Mouse (Mus musculus): Measurements from ENCODE around the gene Cdh1.
A peak's percentile ranks its signal among the peaks of the same experiment; 100 is the strongest.
"Not testable (repeated sequence)": the region's sequence is repeated elsewhere in the genome, so short reads cannot be mapped to it uniquely, and the experiment has no call there.

The Cdh1 gene

GRCm38 (mm10) chr8:106603131-106603819 is at the start of gene Cdh1:
TSS of gene Cdh1 (plus strand) at chr8:106603351.
- ATAC-seq (ENCODE audit: insufficient number of reproducible peaks, low FRiP score, low TSS enrichment): no peak

DNA sequence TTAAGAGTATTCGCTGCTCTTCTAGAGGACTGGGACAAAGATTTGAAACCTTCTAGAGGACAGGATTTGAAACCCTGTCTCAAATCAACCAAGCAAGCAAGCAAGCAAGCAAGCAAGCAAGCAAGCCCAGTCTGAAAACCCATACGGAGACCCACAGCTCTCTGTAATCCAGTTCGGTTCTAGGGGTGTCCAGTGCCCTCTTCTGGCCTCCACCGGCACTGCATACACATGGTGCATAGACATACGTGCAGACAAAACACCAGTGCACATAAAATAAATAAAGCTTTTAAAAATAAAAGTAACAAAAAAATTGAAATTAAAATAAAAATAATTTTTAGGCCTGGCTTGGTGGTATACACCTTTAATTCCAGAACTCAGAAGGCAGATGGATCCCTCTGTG is 49.1 kb upstream of the Cdh1 start:
- no peak for ATAC-seq (ENCODE audit: insufficient number of reproducible peaks, low FRiP score, low TSS enrichment)

DNA sequence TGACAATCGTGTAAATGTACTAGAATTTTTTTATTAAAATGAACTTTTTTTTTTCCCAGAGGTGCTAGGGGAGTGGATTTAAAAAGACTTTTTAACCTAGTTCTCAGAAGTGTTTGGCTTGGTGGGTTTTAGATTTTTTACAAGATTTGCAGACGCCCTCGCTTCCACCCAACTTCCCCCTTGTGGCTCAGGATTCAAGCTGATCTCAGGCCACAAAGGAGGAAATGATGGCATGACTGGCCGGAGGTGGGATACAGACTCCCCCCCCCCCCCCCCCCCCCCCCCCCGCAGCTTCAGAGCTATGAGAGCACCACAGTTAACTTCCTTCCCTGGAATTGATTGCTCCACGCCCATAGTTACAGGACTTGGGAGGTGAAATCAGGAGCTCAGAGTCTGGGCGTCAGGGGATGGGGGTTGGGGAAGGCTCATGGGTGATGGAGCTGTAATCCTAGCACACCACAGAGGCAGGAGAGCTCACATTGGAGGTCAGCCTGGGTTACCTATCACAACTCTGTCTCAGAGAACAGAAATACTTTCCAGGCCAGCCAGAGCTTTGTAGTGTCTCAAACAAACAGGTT is 47.0 kb upstream of the Cdh1 start:
- no peak for ATAC-seq (ENCODE audit: insufficient number of reproducible peaks, low FRiP score, low TSS enrichment)

- no peak for ATAC-seq (ENCODE audit: insufficient number of reproducible peaks, low FRiP score, low TSS enrichment)
These were observed 43.3 kb upstream of the Cdh1 start for GRCm38 (mm10) chr8:106559844-106560243.

DNA sequence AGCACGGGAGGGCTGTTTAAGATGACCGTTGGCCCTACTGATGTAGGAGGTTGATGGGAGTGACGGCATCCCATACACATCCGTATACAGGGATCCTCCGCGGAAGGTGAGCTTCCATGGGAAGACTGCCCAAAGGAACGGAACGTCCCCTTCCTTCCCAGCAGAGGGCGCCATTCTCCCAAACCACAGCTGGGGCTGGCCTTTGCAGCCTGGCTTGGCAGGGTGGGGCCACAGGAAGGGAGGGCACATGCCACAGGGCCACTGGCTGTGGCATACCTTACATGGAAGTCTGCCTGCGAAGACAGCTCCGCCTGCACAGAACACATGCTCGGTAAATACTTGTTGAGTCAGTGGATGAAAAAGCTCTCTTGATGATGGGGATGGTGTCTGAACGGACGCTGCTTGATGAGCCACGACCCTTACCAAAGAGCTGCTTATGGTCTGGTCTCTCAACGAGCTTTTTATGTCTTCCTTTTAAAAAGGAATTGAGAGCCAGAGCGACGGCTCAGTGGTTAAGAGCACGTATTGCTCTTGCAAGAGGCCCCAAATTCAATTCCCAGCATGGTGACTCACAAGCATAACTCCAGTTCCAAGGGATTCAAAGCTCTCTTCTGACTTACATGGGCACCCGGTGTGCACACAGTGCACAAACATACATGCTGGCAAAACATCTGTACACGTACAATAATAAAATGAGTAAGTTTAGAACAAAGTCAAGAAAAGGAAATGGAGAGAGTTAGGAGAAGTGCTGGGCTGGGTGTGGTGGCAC is 41.9 kb upstream of the Cdh1 start:
- ATAC-seq (ENCODE audit: insufficient number of reproducible peaks, low FRiP score, low TSS enrichment): 0 out of 2 replicates have a peak, but pooled peaks have one; percentile 49

GRCm38 (mm10) chr8:106563691-106564182 is 39.4 kb upstream of the Cdh1 start:
- no peak for ATAC-seq (ENCODE audit: insufficient number of reproducible peaks, low FRiP score, low TSS enrichment)

- no peak for ATAC-seq (ENCODE audit: insufficient number of reproducible peaks, low FRiP score, low TSS enrichment)
These were observed 34.1 kb upstream of the Cdh1 start for GRCm38 (mm10) chr8:106569006-106569405.

DNA sequence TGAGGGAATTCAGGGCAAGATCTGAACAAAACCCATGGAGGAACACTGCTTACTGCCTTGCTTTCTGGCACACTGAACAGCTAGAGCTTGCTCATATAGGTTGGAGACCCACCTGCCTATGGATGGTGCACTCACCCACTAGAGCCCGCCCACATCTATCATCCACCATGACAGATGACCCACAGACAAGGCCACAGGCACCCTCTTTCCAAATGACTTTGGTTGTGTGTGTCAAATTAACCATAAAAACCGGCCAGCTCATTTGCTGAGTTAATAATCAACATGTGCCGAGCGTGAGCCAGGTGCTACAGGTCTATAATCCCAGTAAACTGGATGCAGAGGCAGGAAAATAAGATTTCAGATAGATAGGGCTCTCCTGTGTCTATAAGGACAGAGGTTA is 32.8 kb upstream of the Cdh1 start:
- ATAC-seq (ENCODE audit: insufficient number of reproducible peaks, low FRiP score, low TSS enrichment): no peak

DNA sequence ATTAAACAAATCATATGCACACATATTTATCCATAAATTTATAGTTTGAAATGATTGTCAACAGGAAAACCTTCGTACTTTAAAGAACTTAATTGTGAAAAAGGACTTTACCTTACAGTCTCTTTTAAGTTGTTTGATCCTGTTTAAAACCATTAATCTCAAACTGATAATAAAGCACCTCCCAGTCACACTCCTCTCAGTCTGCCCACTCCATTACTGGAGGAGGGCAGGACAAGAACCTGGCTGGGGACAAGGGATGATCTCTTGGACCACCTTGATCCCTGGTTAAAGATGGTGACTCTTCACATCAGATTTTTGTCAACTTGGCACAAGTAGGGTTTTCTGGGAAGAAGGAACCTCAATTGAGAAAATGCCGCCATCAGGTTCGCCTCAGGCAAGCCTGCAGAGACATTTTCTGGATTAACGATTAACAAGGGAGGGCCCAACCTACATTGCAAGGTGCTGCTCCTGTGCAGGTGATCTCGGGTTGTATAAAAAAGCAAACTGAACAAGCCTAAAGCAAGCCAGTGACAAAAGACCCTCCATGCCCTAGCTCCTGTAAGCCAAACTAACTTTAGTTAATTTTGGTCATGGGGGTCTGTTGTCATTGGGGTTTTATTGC is 31.5 kb upstream of the Cdh1 start:
- no peak for ATAC-seq (ENCODE audit: insufficient number of reproducible peaks, low FRiP score, low TSS enrichment)

- not testable (repeated sequence) for ATAC-seq (ENCODE audit: insufficient number of reproducible peaks, low FRiP score, low TSS enrichment)
These were observed 31.0 kb upstream of the Cdh1 start for GRCm38 (mm10) chr8:106572175-106572574.

DNA sequence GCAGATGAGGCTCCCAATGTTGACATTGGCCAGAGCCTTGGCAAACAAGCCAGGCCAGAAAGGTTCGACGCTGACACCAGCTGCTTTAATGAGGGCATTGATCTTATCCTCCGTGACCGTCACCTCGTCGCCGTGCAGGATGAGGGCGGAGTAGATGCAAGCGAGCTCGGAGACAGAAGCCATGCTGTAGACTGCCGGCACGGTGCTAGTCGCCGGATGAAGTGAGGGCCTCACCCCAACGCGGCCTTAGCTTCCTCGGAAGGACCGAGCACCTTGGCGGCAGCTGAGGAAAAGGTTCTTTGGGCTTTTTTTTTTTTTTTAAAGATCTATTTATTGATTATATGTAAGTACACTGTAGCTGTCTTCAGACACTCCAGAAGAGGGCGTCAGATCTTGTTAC is 30.0 kb upstream of the Cdh1 start, which contains the start of gene Gm10073:
Gm10073 (minus strand) TSS at position 294 of the 400 bp plus-strand sequence.
- ATAC-seq (ENCODE audit: insufficient number of reproducible peaks, low FRiP score, low TSS enrichment): not testable (repeated sequence)

DNA sequence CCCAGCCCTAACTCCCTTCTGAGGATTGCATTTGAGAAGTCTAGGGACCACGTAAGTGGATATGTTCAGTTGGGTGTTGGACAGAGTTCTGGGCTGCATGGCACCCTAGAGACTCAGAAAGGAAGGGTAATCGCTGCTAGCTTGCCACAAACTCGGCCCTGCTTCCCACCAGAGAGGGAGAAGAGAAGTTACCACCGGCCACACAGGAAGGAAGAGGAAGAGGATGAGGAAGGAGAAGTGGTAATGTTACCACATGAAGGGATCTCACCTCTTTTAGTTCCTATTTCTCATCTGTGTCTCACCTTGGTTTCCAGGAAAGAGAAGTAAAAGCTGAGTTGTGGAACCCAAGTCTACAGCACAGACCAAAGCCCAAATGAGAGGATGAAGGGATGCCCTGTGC is 28.9 kb upstream of the Cdh1 start:
- ATAC-seq (ENCODE audit: insufficient number of reproducible peaks, low FRiP score, low TSS enrichment): no peak

GRCm38 (mm10) chr8:106576849-106577555 is 26.1 kb upstream of the Cdh1 start:
- ATAC-seq (ENCODE audit: insufficient number of reproducible peaks, low FRiP score, low TSS enrichment): 0 out of 2 replicates have a peak, but pooled peaks have one; percentile 10

DNA sequence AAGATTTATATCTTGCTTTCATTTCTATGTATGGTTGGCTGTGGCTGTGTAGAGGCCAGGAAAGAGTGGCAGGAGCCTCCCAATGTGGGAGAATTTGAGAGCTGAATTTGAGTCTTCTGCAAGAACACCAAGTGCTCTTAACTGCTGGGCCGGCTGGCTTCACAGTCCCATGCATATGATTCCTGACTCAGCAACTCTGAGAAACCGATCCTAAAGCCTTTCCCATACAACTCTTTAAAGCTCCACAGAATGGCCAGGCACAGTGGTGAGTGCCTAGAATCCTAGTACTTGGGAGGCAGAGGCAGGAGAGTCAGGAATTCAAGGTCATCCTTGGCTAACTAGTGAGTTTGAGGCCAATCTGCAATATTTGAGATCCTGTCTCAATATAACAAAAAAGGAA is 23.6 kb upstream of the Cdh1 start:
- ATAC-seq (ENCODE audit: insufficient number of reproducible peaks, low FRiP score, low TSS enrichment): no peak

DNA sequence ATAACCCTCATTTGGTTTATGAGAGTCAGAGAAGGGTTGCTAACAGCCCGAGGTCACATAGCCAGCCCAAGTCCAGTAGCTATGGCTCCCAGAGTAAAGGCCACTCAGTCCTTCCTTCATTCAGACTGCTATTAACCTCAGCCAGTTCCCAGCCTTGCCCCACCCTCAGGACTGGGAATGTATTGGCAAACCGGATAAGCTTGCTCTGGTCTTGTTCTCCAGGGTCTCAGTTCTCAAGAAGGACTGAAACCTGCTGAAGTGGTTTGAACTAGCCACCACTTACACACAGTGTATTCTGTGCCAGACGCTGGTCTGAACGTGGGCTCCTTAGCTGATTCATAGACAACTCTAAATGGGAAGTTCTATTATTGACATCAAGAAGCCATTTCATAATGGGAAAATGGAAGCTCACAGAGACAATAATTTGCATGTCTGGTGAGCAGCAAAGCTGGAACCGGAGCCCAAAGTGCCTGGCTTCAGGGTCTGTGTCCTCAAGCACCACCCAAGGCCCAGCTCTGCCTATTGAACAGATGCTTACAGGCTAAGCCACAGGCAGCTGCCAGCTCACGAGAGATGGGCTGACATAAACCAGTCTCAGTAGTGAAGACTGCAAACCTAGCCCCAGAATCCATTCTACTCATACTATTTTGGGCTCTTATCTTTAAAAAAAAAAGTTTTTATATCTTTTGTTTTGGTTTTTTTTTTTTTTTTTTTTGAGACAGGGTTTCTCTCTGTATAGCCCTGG is 21.6 kb upstream of the Cdh1 start:
- no peak for ATAC-seq (ENCODE audit: insufficient number of reproducible peaks, low FRiP score, low TSS enrichment)

GRCm38 (mm10) chr8:106584942-106585670 is 18.0 kb upstream of the Cdh1 start:
- no peak for ATAC-seq (ENCODE audit: insufficient number of reproducible peaks, low FRiP score, low TSS enrichment)

- no peak for ATAC-seq (ENCODE audit: insufficient number of reproducible peaks, low FRiP score, low TSS enrichment)
These were observed 17.5 kb upstream of the Cdh1 start for GRCm38 (mm10) chr8:106585671-106586037.

- no peak for ATAC-seq (ENCODE audit: insufficient number of reproducible peaks, low FRiP score, low TSS enrichment)
These were observed 16.3 kb upstream of the Cdh1 start for GRCm38 (mm10) chr8:106586896-106587295.
